Mouse (Mus musculus): ENCODE measurements around the gene Catsperd. TPM values are rescaled to one million over a fixed set of nuclear protein-coding genes. Genes with fewer than 3 reads are reported as not detected.

Gene Catsperd
- polyA plus RNA-seq (2015; fragmentation: Nextera tagmentation; extraction: Ambion mirVana) = 0.87 and 0.97 TPM in 2 replicates

DNA sequence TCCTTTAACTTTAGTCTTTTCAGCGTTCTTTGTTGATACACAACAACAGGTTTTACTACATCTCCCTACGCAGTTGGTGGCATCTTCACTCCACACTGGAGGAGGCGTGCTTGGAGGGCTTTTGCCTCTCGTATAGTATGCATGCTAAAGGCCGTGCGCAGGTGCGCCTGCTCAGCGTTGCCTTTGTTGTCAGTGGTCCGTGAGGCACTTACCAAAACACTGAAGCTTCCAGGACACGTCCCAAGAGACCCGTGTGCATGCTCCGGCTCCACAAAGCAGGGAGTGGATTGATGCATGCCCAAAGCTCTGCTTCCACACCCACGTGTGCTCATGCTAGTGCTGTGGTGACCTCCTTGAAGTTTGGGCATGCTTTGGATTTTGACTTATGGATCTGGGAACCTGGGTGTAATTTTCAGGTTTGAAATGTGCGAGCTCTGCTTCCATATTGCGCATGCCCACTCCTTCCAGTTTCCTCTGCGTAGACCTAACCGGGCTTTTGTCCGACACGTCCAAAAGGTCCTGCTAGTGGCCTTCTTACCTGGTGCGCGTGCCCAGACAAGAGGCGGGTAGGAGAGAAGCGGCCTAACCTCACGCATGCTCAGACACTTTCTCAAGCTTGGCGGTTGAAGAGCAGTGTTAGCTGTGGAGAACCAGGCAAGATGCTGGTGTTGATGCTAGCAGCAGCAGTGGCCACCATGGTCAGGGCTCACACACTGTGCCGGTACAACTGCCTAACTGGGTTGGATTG, at the start of gene Catsperd:
Gene Catsperd (plus strand): TSS at position 614 of the 748 bp plus-strand sequence.

GRCm38 (mm10) chr17:56584257-56585130, 43.4 kb upstream of the Catsperd start, which contains the start of the genes Safb2 and Safb:
TSS of gene Safb2 (minus strand) at chr17:56584585.
TSS of gene Safb (plus strand) at chr17:56584825.

GRCm38 (mm10) chr17:56609452-56610171, 18.3 kb upstream of the Catsperd start, which contains the start of gene 2410015M20Rik:
TSS of gene 2410015M20Rik (minus strand) at chr17:56609771.

DNA sequence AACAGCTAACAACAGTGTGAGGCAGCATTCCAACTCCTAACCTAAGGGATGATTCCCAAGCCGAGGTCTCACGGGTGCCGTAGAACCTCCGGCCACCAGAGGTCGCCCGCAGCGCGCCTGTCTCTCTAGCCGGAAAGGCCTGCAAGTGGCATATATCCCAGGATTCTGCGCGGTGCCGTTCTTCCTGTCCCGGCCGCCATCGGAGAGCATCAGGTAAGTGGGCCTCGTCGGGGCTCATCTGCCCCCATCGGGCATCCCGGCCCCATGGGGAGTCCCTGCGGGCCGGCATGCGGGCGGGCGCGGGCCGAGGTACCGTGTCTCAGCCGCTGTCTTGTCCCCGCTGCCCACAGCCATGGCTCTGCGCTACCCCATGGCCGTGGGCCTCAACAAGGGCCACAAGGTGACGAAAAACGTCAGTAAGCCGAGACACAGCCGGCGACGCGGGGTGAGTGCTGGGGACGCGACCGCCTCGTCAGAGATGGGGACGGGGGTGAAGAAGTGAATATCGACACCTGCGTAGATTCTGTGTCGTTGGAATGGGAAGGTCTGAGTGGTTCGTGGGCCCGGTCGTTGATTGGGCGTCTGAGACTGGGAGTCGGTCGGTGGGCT, 14.6 kb upstream of the Catsperd start, which contains the start of gene Rpl36:
Gene Rpl36 (plus strand): TSS at position 181 of the 609 bp plus-strand sequence.

DNA sequence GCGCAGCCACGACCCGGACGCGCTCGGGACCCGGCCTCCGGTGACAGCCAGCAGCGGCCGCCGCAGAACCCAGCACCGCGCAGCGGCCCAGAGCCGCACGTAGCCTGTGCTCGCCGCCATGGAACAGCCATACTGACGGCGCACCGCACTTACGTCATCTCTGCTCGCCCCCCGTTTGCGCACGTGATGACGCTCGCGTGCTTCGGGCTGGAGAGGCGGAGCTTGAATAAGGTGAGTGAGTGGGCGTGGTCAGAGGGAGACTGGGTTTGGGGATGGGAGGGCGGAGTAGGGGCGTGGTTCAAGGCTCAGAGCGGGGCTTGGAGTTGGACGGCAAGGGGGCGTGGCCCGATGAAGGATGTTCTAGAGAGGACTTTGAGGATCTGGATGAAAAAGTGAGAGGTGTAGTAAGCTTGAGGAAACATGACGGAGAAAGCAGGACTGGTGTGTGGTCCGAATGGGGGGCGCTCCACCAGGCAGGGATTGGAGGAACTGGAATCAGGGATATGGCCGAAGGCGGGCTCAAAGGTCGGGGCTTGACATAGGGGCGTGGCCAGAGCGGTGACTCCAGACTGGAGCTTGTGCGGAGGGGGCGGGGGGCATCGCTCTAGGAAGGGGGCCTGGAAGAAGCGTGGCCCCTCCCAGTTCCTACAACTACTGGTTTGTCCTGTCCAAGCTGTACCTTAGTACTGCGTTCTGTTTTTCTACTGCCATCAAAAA, 1.0 kb upstream of the Catsperd start, which contains the start of gene Lonp1:
Gene Lonp1 (minus strand): TSS at position 134 of the 717 bp plus-strand sequence.

GRCm38 (mm10) chr17:56672941-56673646, 45.2 kb downstream of the Catsperd start, which contains the start of gene Ranbp3:
TSS of gene Ranbp3 (plus strand) at chr17:56673294.

Other genes starting within 250 kb of the Catsperd start
- gene Ptprs, start 151.7 kb upstream of the Catsperd start, polyA plus RNA-seq (2015; fragmentation: Nextera tagmentation; extraction: Ambion mirVana) = 159 and 196 TPM in 2 replicates
- gene Znrf4, start 115.7 kb upstream of the Catsperd start, polyA plus RNA-seq (2015; fragmentation: Nextera tagmentation; extraction: Ambion mirVana) = not detected in 2 replicates
- gene Gm20219, start 73.8 kb upstream of the Catsperd start, polyA plus RNA-seq (2015; fragmentation: Nextera tagmentation; extraction: Ambion mirVana) = 0.36 and 0.84 TPM in 2 replicates
- 42.3 and 55.9 TPM in 2 replicates for gene Safb2, start 43.6 kb upstream of the Catsperd start, polyA plus RNA-seq (2015; fragmentation: Nextera tagmentation; extraction: Ambion mirVana)
- gene Safb, start 43.3 kb upstream of the Catsperd start, polyA plus RNA-seq (2015; fragmentation: Nextera tagmentation; extraction: Ambion mirVana) = 71.8 and 80.4 TPM in 2 replicates
- gene 2410015M20Rik, start 18.4 kb upstream of the Catsperd start, polyA plus RNA-seq (2015; fragmentation: Nextera tagmentation; extraction: Ambion mirVana) = 234 and 256 TPM in 2 replicates
- gene Rpl36, start 14.7 kb upstream of the Catsperd start, polyA plus RNA-seq (2015; fragmentation: Nextera tagmentation; extraction: Ambion mirVana) = 1,131 and 1,363 TPM in 2 replicates
- gene Lonp1, start 1.3 kb upstream of the Catsperd start, polyA plus RNA-seq (2015; fragmentation: Nextera tagmentation; extraction: Ambion mirVana) = 42.0 and 44.9 TPM in 2 replicates
- gene Ranbp3, start 45.2 kb downstream of the Catsperd start, polyA plus RNA-seq (2015; fragmentation: Nextera tagmentation; extraction: Ambion mirVana) = 71.4 and 81.5 TPM in 2 replicates
- 830 and 877 TPM in 2 replicates for gene Ndufa11, start 89.6 kb downstream of the Catsperd start, polyA plus RNA-seq (2015; fragmentation: Nextera tagmentation; extraction: Ambion mirVana)
- 13.2 and 19.0 TPM in 2 replicates for gene Vmac, start 89.9 kb downstream of the Catsperd start, polyA plus RNA-seq (2015; fragmentation: Nextera tagmentation; extraction: Ambion mirVana)
- 6.2 and 7.9 TPM in 2 replicates for gene Nrtn, start 129.4 kb downstream of the Catsperd start, polyA plus RNA-seq (2015; fragmentation: Nextera tagmentation; extraction: Ambion mirVana)
- gene Dus3l, start 136.6 kb downstream of the Catsperd start, polyA plus RNA-seq (2015; fragmentation: Nextera tagmentation; extraction: Ambion mirVana) = 85.8 and 101 TPM in 2 replicates
- 0.33 and 0.53 TPM in 2 replicates for gene Prr22, start 142.1 kb downstream of the Catsperd start, polyA plus RNA-seq (2015; fragmentation: Nextera tagmentation; extraction: Ambion mirVana)
- 3.5 and 4.8 TPM in 2 replicates for gene Rfx2, start 202.9 kb downstream of the Catsperd start, polyA plus RNA-seq (2015; fragmentation: Nextera tagmentation; extraction: Ambion mirVana)
- not detected in 2 replicates for gene Acsbg2, start 246.3 kb downstream of the Catsperd start, polyA plus RNA-seq (2015; fragmentation: Nextera tagmentation; extraction: Ambion mirVana)
- 0.15 and 0.24 TPM in 2 replicates for gene 1700061G19Rik, start 247.3 kb downstream of the Catsperd start, polyA plus RNA-seq (2015; fragmentation: Nextera tagmentation; extraction: Ambion mirVana)